Mouse (Mus musculus) testis, adult 2 months (tissue): ENCODE data around the gene Ppp1r12a.

Experiments used
- CTCF ChIP-seq: fragments of 200-500 bp; IDR thresholded peaks from 2 replicates; pipeline ENCODE4 v1.5.1; 2012; ENCODE audit warnings: low read depth, mild to moderate bottlenecking, inconsistent platforms, low read length, moderate library complexity; ENCODE audit not compliant: control insufficient read depth, insufficient read depth, insufficient replicate concordance
- POLR2A ChIP-seq: fragments of 200-500 bp; IDR thresholded peaks from 2 replicates; pipeline ENCODE4 v1.6.1; 2012; ENCODE audit warnings: low read depth, mild to moderate bottlenecking, inconsistent platforms, low read length, moderate library complexity; ENCODE audit not compliant: control insufficient read depth

DNA sequence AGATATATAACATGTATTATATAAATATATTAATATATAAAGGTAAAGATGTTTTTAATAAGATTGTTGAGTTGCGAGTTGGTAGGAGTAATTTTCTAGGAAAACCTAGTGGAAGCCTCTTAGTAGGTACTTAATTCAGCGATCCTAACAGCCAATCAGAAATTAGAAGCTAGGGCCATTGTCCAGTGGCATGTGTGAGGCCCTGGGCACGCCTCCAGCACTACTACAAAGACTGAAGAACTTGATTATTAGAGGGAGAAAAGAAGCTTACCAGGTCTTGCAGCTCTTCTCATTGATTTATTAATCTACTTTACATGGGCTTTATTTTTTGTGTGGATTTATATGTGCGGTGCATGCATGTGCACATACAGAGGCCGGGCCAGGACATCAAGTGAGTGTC lies 123.0 kb downstream of the Ppp1r12a start:
- TF ChIP-seq CTCF (no peak), POLR2A (no peak)
